Mouse (Mus musculus) lung, postnatal 14 days (tissue): Measurements from ENCODE around the gene Kctd13.

Source experiments
- DNase-seq: peaks from one replicate; pipeline ENCODE4 v3.0.0; 2021

Gene Kctd13

DNA sequence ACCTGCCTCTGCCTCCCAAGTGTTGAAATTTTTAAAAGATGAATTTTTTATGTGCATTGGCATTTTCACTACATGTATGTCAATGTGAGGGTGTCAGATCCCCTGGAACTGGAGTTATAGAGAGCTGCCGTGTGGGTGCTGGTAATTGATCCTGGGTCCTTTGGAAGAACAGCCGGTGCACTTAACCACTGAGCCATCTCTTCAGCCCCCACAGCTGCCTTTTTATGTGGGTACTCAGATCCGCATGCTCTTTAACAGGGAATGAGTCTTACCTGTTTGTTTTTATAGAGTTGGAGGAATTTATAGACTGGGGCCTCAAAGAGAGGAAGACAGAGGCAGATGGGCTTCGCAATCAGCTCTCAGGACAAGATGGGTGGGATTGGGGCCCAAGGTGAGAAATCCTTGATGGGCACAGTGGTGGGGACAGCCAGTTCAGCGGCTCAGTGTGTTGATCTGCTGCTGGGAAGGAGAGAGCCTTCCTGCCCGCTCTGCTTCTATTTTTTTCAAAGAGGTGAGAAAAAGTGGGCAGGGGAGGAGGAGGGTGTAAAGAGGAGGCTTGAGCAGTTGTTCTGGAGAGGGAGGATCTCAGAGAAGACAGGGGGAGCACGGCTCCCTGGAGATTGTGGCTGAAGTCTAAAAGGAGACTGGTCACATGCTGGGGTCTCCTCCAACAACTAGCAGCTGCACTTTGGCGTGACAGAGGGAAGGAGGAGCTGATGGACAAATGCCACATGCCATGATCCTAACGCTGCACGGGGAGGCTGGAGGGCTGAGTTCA is 56.2 kb downstream of the Kctd13 start:
- peak; percentile 32 for DNase-seq

DNA sequence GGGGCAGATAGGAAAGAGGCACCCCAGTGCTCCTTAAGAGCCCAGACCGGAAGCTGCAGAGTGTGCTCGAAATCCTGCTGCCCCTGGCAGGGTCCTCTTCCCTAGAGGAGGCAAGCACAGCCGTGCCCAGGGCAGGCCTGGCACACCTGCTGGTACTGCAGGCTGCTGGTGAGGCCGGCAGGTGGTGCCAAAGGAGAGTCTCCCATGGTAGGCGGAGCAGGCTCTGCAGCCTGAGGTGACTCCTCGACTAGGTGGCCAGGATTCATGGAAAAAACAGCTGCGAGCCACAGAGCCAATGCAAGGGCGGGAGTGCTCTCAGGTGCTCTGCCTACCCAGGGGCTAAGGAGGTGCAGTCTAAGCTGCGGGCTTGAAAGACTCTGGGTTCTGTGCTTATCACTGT is 57.6 kb downstream of the Kctd13 start:
- peak; percentile 49 for DNase-seq

DNA sequence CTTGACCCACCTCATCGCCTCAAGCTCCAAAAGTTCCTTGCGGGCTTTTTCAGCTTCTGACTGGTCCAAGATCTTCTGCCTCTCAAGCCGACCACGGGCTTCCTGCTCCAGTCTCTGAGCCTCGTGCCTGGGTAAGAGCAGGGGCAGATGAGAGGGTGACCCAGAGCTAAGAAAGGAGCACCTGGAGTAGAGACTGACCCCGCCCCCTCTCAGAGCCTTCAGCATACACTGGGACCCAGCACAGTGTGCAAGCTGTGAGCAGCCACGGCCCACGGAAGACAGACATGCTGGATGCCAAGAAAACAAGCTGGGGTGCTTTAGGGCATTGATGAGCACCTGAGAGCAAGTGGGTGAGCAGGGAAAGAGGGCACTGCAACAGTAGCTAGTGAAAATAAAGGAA is 60.1 kb downstream of the Kctd13 start:
- DNase-seq = no peak
